Mouse (Mus musculus): ENCODE data around the gene Npas2.

Npas2 gene

DNA sequence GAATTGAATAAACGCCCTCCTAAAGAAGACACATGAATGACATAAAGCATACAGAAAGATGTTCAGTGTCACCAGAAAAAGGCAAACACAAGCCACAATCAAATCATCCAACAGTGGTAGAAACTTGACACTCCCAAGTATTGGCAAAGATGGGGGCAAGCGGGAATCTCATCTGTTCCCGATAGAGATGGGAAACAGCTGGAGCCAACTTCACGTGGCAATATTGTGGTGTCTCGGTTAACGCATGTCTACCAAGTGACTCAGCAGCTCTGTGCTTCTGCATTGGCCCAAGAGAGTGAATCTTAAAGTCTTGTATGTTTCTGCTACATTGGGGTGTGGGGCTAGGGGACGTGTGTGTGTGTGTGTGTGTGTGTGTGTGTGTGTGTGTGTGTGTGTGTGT lies 89.8 kb downstream of the Npas2 start:
- no peak for DNase-seq (ENCODE audit: low read depth, low spot score)

- no peak for DNase-seq (ENCODE audit: low read depth, low spot score)
Observed at GRCm38 (mm10) chr1:39284786-39285185, 91.3 kb downstream of the Npas2 start.

- no peak for DNase-seq (ENCODE audit: low read depth, low spot score)
Observed at GRCm38 (mm10) chr1:39287076-39287475, 93.5 kb downstream of the Npas2 start.

DNA sequence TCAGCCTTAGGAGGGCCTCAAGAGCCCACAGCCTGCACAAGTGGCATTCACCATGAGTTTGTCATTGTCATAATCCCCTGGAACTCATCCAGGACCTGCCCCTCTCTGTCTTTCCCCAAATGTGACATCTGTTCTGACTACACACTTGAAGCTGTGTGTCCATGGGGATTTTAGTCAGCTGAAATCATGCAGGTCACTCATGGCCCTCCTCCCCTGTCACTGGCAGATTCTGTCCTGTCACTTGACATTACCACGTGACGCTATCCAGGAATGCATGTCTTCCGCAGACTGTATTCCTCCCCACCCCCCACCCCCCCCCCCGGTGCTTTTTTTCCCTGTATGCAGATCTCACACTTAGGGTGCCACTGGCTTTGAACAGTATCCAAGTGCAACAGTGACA lies 94.3 kb downstream of the Npas2 start:
- DNase-seq (ENCODE audit: low read depth, low spot score): no peak

DNA sequence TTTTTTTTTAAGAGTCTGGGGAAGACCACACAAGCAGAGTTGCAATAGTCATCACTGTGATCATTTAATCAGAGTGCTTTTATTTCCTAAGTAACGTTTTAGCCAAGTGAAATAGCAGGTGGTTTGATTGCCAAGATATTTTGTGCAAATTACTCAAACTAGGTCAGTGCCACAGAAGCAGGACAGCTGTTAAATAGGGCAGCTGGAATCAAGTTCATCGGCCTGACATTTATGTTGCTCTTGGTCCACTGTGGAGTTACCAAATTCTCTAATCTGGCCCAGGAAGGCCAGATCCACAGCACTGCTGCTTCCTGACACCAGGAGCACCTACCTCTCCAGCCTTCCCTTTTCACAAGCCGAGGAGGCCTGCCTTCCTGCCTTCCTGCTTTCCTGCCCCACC lies 94.9 kb downstream of the Npas2 start:
- no peak for DNase-seq (ENCODE audit: low read depth, low spot score)

DNA sequence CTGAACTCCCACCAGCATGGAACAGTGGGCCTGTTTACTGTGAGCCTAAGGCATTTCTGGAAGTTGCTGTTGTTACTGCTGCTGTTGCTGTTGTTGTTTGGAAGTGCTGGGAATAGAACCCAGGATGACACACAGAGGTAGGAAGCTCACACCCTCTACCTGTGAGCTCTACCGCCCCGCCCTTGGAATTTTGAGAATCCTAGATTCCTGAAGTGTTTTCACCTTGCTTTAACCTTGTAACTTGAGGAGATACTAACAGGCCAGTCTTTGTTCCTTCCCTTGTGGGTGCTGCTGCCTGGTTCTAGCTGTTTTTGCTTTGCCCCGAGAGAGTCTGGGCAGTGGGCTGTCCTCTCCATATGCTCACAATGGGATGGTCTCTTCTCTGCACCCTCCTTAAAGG lies 98.5 kb downstream of the Npas2 start:
- DNase-seq (ENCODE audit: low read depth, low spot score): no peak

DNA sequence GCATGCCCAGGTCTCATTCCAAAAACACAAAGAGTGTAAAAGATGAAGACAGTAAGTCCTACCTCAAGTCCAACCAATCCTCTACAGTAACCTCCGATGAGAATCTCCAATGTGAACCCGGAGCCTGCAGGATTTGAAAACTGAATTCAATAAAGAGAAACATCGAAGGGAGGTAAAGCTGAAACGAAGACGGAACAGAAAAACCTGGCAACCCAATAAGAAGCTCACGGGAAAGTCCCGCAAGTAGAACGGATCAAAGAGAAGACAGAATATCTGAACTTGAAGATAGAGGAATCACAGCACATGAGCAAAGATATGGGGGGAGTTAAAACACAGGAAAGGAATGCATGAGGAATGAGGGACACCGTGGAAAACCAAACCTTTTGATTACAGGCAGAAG lies 104.8 kb downstream of the Npas2 start:
- no peak for DNase-seq (ENCODE audit: low read depth, low spot score)

DNA sequence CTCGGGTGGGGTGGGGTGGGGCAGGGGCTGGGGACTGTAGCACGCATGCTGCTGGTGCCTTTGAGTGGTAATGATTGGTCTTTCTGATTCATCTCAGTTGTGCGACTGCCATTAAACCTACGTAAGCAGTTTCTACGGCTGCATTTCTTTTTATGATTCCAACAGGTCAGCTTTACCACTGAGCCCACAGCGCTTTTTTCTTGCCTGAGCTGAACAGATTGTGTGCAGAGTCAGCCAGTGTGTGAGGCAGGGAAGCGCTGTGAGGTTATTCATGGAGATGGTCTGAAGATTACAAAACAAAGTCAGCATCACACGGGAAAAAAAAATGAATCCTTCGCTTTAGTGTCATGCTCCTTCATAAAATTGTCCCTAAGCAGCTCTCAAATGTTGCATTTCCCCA lies 106.7 kb downstream of the Npas2 start:
- no peak for DNase-seq (ENCODE audit: low read depth, low spot score)

DNA sequence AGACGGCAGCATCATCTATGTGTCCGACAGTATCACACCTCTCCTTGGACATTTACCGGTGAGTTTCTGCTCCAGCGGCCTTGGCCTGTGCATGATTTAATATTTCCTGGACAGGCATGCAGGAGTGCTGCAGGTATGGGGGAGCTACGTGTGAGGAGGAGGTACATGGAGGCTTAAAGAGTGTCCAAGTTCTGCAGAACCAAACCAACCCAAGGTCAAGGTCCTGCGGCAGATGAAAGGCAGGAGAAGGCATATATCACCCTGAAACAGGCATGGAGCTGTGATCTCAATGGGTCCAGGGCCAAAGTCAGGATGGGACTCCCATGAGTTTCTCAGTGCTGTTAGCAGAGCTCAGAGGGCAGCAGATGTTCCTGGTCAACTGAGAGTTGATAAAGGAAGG lies 107.1 kb downstream of the Npas2 start:
- no peak for DNase-seq (ENCODE audit: low read depth, low spot score)

DNA sequence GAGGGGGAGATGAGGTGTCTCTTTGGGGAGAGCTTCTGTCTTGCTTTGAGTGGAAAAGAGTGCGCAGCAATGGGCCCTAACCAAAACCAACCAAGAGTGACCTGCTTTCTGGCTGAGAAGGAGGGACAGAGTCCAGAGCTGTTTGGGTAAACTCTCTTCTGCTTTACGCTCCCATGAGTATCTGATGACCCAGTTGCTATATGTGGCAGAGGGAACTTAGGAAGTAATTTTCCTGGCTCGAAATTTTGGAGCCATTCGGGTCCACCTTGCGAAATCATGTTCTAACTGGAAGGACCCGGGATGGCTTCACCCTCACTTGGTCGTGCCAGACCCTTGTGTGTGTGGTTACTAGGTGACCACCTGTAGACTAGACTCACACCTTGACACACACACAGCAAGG lies 108.7 kb downstream of the Npas2 start:
- DNase-seq (ENCODE audit: low read depth, low spot score): no peak

DNA sequence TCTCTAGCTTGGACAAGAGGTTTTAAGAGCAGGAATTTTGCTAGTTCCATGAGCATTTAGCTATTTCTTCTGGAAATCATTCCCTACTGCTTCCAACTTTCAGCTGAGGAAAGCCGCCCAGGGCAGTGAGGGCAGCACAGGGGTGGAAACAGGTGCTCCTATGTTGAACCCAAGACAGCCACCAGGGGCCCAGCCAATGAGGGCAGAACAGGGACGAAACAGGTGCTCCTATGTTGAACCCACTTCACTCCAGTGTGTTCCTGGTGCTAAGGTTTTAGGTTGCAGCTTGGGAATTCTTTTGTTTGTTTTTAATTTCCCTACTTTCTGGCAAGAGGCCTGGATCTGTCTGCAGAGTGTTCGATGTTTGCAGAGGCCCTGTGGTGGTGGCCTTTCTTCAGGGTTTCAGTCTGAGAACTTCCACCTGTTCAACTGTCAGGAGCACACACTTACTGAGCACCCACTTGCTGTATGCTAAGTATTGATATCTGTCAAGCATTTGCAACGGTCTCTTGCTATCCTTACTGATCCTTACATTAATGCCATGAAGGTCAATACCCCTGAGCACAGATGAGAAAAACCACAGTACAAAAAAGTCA lies 109.6 kb downstream of the Npas2 start:
- no peak for DNase-seq (ENCODE audit: low read depth, low spot score)

DNA sequence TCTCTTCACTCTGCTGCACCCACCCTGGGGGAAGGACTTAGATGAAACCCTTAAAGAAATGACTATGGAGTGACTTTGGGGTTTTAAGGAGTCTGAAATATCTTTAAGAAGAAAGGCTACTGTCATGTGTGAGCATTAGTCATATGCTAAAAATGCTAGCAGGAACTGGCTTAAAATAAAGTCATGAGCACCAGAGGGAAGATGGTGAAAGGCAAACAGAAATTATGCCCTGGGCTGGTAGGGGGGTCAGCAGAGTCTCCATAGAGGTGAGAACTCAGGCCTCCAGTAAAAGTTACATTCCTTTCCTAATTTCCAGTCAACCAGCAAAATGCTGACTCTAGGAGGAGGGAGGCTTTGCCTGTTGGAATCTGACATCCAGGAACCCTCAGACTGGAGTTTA lies 113.8 kb downstream of the Npas2 start:
- no peak for DNase-seq (ENCODE audit: low read depth, low spot score)

- DNase-seq (ENCODE audit: low read depth, low spot score): no peak
Observed at GRCm38 (mm10) chr1:39307971-39308370, 114.4 kb downstream of the Npas2 start.

DNA sequence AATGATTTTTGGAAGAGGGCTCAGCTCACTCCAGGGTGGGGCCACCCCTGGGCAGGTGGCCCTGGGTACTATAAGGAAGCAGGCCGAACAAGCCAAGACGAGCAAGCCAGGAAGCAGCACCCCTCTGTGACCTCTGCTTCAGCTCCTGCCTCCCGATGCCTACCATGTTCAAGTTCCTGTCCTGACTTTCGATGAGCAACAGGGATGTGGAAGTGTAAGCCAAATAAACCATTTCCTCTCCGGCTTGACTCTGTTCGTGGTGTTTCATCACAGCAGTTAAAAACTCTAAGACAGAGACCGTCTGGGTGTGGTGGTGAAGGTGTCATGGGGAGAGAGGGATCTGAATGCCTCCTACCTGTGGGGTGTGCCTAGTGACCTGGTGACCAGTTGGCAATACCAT lies 116.0 kb downstream of the Npas2 start:
- DNase-seq (ENCODE audit: low read depth, low spot score): no peak

- no peak for DNase-seq (ENCODE audit: low read depth, low spot score)
Observed at GRCm38 (mm10) chr1:39312345-39312967, 118.9 kb downstream of the Npas2 start.

GRCm38 (mm10) chr1:39313352-39314245 lies 120.1 kb downstream of the Npas2 start:
- DNase-seq (ENCODE audit: low read depth, low spot score): no peak

DNA sequence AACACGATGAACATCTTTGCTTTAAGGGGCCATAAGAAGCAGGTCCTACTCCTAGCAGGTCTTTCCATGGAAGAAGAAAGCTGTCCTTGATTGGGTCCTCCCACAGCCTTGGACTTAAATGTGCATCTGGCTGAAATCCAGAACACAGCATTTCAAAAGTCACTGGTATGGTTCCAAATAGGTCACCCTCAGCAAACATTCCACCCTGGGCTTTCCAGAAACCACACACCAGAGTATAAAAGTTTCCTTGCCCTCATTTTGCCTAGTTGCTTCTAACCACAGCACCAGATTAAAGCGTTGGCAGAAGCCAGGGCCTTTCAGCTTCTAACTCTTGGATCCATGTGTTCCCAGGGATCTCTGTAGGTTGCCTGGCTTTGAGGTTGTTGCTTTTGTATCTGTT lies 124.4 kb downstream of the Npas2 start:
- no peak for DNase-seq (ENCODE audit: low read depth, low spot score)

- no peak for DNase-seq (ENCODE audit: low read depth, low spot score)
Observed at GRCm38 (mm10) chr1:39318870-39319269, 125.3 kb downstream of the Npas2 start.

DNA sequence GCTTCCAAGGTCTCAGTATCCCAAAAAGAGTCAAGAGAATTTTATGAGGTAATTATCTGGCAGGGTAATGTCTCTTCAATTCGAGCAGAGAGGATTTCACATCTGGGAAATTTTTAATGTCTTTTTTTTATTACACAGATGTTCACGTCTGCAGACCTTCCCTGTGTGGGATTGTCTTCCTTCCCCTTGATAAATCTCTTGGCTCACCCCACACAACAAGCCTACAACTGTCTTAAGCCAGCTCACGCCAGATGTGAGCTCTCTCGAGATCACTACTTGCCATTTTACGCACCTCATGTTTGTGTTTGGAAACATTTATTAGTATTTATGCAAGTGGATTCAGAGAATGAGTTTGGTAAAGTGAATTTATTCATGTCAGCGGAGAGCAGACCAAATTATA lies 128.4 kb downstream of the Npas2 start:
- no peak for DNase-seq (ENCODE audit: low read depth, low spot score)

- no peak for DNase-seq (ENCODE audit: low read depth, low spot score)
Observed at GRCm38 (mm10) chr1:39325228-39325627, 131.7 kb downstream of the Npas2 start.

DNA sequence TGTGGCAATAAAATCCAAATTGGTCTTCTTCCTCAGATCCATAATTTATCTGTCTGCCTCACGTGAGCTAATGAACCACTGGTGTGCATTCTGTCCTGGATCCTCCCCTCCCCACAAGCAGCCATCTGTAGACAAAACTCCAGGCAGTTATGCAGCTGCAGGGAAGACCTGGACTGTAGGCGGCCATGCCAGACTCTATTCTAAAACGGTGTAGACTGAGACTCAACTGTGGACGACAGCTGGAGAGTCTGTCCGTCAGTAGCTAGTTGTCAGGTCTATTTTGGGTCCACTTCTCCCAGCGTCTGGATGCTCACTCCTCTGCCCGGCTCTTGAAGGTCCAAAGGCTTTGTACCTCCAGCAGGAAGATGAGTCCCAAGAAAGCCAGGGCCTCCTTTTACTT lies 134.0 kb downstream of the Npas2 start:
- DNase-seq (ENCODE audit: low read depth, low spot score): no peak

GRCm38 (mm10) chr1:39330857-39331594 lies 137.5 kb downstream of the Npas2 start:
- DNase-seq (ENCODE audit: low read depth, low spot score): no peak
